Mouse (Mus musculus): Measurements from ENCODE around the gene R3hdm2. TPM values are rescaled to one million over a fixed set of nuclear protein-coding genes. Genes with fewer than 3 reads are reported as not detected.

R3hdm2 gene
- total RNA-seq (2014; rRNA removed; ENCODE audit: low replicate concordance) (35.4 and 42.8 TPM in 2 replicates), polyA plus RNA-seq (2015; fragmentation: Nextera tagmentation; extraction: Ambion mirVana) (31.5 and 32.1 TPM in 2 replicates)

DNA sequence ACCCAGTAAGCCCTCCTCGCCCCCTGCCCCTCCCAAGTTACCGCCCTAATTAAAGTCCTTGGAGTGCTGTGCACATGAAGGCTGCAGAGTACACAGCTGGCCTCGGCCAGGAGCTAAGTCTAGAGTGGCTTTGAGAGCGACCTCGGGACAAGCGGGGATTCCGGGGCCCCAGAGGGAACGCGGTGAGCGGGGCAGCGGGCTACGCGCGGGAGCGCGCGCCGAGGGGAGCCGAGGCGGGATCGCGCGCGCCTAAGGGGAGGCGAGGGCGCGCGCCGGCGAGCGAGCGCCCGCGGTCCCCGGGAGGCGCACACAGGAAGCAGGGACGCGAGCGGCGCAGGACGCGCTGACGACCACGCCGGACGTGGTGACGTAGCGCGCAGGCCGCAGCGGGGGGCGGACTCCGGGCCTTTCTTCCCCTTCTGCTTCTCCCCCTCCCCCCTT, at the start of gene R3hdm2:
TSS of gene R3hdm2 (plus strand) at position 77 of the 441 bp plus-strand sequence.
- Histone ChIP-seq H3K27ac (ENCODE audit: low read depth) (peak within 1 kb of the TSS; percentile 98), H3K9ac (replicated peaks; ENCODE audit: low read depth, low read length) (peak within 1 kb of the TSS; percentile 90), H3K27me3 (ENCODE audit: control insufficient read depth, insufficient read depth, low read length) (no peaks in the 10 kb centered on the region), H3K4me2 (ENCODE audit: low read depth, low read length) (peak within 1 kb of the TSS; percentile 62), H3K36me3 (replicated peaks; ENCODE audit: control insufficient read depth, insufficient read depth, low read length) (no peaks in the 10 kb centered on the region), H3K4me3 (ENCODE audit: low read depth, low read length) (peak within 1 kb of the TSS; percentile 79), H3K4me1 (ENCODE audit: control insufficient read depth, insufficient read depth) (peaks cover 12% of the 10 kb centered on the region; the same call in 1 of the 2 replicates), H3K9me3 (replicated peaks; ENCODE audit: control insufficient read depth, low read length) (no peaks in the 10 kb centered on the region)
- WGBS = 0% methylated on average over 50 of the region's 53 CpGs
- DNase-seq (ENCODE audit: low spot score) (peak; percentile 92), ATAC-seq (ENCODE audit: insufficient read depth, low read depth) (peak; percentile 97)
- TF ChIP-seq EP300 (IDR thresholded peaks at IDR 0.05; ENCODE audit: low read depth) (no peak), CTCF (IDR thresholded peaks at IDR 0.05; ENCODE audit: low read depth) (no peak)

DNA sequence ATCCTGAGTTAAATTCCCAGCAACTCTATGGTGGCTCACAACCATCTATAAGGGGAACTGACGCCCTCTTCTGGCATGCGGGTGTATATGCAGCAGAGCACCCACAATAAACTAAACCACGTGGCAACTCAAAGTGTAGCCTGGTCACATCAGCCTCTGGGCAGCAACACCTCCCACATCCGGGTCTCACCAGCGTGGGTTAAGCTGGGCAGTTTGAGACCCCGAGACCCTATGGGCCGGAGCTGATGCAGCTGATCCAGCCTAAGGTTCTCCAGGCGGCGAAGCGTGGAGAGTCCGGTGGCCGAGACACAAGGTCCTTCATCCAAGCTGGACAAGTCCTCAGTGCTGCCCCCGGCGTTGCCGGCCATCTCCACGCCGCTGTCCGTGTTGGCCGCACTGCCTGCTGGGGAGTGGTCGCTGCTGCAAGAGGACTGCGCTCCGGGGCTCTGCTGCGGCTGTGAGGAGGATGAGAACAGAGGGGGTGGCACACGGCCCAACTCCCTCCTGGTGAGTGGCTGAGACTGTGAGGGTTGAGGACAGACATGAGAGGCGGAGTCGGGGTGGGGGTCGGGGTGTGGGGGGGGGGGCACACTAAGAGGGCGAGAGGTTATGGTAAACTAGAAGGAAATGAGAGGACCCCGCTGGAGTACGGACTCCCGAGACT, 47.8 kb upstream of the R3hdm2 start:
- Histone ChIP-seq H3K4me2 (ENCODE audit: low read depth, low read length) (no peak overlapping the region), H3K27me3 (ENCODE audit: control insufficient read depth, insufficient read depth, low read length) (peaks cover 37% of the 10 kb centered on the region)

DNA sequence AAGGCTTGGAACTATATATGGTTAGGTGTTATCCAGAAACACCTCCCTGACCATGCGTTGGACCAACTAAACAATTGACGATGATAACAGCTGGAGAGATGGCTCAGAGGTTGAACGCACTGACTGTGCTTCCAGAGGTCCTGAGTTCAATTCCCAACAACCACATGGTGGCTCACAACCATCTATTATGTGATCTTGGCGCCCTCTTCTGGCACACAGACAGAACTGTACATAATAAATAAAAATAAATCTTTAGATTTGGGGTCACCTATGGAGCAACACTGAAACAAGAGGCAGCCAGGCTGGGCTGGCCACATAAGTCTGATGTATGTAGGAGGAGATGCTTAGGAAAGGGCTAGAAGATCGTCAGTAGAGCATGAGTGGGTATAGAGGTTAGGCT, 47.0 kb upstream of the R3hdm2 start:
- no peaks in the 10 kb centered on the region for H3K4me1 ChIP-seq (ENCODE audit: control insufficient read depth, insufficient read depth)
- no peak for DNase-seq (ENCODE audit: low spot score)
- H3K4me3 ChIP-seq (ENCODE audit: low read depth, low read length) = no peak overlapping the region
- no peak overlapping the region for H3K9ac ChIP-seq (replicated peaks; ENCODE audit: low read depth, low read length)
- no peak overlapping the region for H3K27ac ChIP-seq (ENCODE audit: low read depth)
- no peak for ATAC-seq (ENCODE audit: insufficient read depth, low read depth)
- H3K4me2 ChIP-seq (ENCODE audit: low read depth, low read length) = no peak overlapping the region
- no peak for TF ChIP-seq EP300 (IDR thresholded peaks at IDR 0.05; ENCODE audit: low read depth)
- peak; percentile 35 for TF ChIP-seq CTCF (IDR thresholded peaks at IDR 0.05; ENCODE audit: low read depth)
- H3K36me3 ChIP-seq (replicated peaks; ENCODE audit: control insufficient read depth, insufficient read depth, low read length) = no peaks in the 10 kb centered on the region
- no peaks in the 10 kb centered on the region for H3K9me3 ChIP-seq (replicated peaks; ENCODE audit: control insufficient read depth, low read length)
- peaks cover 29% of the 10 kb centered on the region for H3K27me3 ChIP-seq (ENCODE audit: control insufficient read depth, insufficient read depth, low read length)
- WGBS = 61% methylated on average over 5 of the region's 5 CpGs

More for the DNA sequence above, 47.8 kb upstream of the R3hdm2 start:
- Histone ChIP-seq H3K4me3 (ENCODE audit: low read depth, low read length) (no peak overlapping the region), H3K9me3 (replicated peaks; ENCODE audit: control insufficient read depth, low read length) (no peaks in the 10 kb centered on the region), H3K9ac (replicated peaks; ENCODE audit: low read depth, low read length) (no peak overlapping the region), H3K27ac (ENCODE audit: low read depth) (no peak overlapping the region), H3K4me1 (ENCODE audit: control insufficient read depth, insufficient read depth) (no peaks in the 10 kb centered on the region), H3K36me3 (replicated peaks; ENCODE audit: control insufficient read depth, insufficient read depth, low read length) (no peaks in the 10 kb centered on the region)
- ATAC-seq (ENCODE audit: insufficient read depth, low read depth) (peak; percentile 25; the same call in 1 of the 2 replicates), DNase-seq (ENCODE audit: low spot score) (no peak)
- 35% methylated on average over 29 of the region's 31 CpGs for WGBS
- TF ChIP-seq CTCF (IDR thresholded peaks at IDR 0.05; ENCODE audit: low read depth) (no peak), EP300 (IDR thresholded peaks at IDR 0.05; ENCODE audit: low read depth) (no peak)

DNA sequence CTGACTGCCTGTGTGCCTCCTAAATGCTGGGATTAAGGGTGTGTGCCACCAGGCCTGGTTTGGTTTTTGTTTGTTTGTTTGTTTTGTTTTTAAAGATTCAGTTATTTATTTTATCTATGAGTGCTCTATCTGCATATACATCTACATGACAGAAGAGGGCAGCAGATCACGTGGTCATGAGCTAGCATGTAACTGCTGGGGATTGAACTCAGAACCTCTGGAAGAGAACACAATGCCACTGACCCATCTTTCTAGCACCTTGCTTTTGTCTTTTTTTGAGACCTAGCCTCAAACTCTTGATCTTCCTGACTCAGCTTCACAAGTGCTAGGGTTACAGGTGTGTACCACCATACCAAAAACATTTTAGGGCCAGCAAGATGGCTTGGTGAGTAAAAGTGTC, 44.9 kb upstream of the R3hdm2 start:
- DNase-seq (ENCODE audit: low spot score) (no peak), ATAC-seq (ENCODE audit: insufficient read depth, low read depth) (no peak)
- Histone ChIP-seq H3K36me3 (replicated peaks; ENCODE audit: control insufficient read depth, insufficient read depth, low read length) (no peaks in the 10 kb centered on the region), H3K4me2 (ENCODE audit: low read depth, low read length) (no peak overlapping the region), H3K4me1 (ENCODE audit: control insufficient read depth, insufficient read depth) (no peaks in the 10 kb centered on the region; the same call in 1 of the 2 replicates), H3K27me3 (ENCODE audit: control insufficient read depth, insufficient read depth, low read length) (peaks cover 25% of the 10 kb centered on the region), H3K4me3 (ENCODE audit: low read depth, low read length) (no peak overlapping the region), H3K27ac (ENCODE audit: low read depth) (no peak overlapping the region), H3K9me3 (replicated peaks; ENCODE audit: control insufficient read depth, low read length) (no peaks in the 10 kb centered on the region), H3K9ac (replicated peaks; ENCODE audit: low read depth, low read length) (no peak overlapping the region)
- 58% methylated on average over 1 of the region's 1 CpGs for WGBS
- TF ChIP-seq EP300 (IDR thresholded peaks at IDR 0.05; ENCODE audit: low read depth) (no peak), CTCF (IDR thresholded peaks at IDR 0.05; ENCODE audit: low read depth) (0 out of 2 replicates have a peak, but pooled peaks have one; percentile 1)

DNA sequence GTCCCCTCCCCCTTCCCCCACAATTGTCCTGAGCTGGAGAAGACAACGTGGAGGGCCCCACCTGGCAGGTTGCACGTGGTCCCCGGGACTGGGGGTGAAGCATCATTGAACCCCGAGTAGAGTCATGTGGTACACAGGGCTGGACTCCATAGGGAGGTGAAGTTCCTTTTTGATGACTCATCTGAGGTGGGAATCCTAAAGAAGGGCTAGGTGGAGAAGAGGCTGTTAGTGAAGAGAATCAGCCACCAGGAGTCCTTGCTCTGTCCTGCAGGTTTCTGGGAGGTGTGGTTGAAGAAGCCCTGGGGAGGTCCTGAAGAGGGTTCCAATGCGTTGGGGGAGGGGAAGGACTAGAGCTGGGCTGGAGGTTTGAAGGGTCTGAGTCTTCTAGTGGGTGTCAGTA, 43.2 kb upstream of the R3hdm2 start:
- H3K4me2 ChIP-seq (ENCODE audit: low read depth, low read length) = no peak overlapping the region
- H3K27ac ChIP-seq (ENCODE audit: low read depth) = no peak overlapping the region
- no peaks in the 10 kb centered on the region for H3K36me3 ChIP-seq (replicated peaks; ENCODE audit: control insufficient read depth, insufficient read depth, low read length)
- H3K27me3 ChIP-seq (ENCODE audit: control insufficient read depth, insufficient read depth, low read length) = peaks cover 33% of the 10 kb centered on the region
- H3K9ac ChIP-seq (replicated peaks; ENCODE audit: low read depth, low read length) = no peak overlapping the region
- WGBS = 51% methylated on average over 5 of the region's 5 CpGs
- no peak overlapping the region for H3K4me3 ChIP-seq (ENCODE audit: low read depth, low read length)
- DNase-seq (ENCODE audit: low spot score) = no peak
- no peaks in the 10 kb centered on the region for H3K9me3 ChIP-seq (replicated peaks; ENCODE audit: control insufficient read depth, low read length)
- no peak for ATAC-seq (ENCODE audit: insufficient read depth, low read depth)
- TF ChIP-seq CTCF (IDR thresholded peaks at IDR 0.05; ENCODE audit: low read depth) (no peak), EP300 (IDR thresholded peaks at IDR 0.05; ENCODE audit: low read depth) (no peak)
- H3K4me1 ChIP-seq (ENCODE audit: control insufficient read depth, insufficient read depth) = peaks cover 3% of the 10 kb centered on the region; the same call in 1 of the 2 replicates

Measured in heart, postnatal 0 days (tissue).